Mouse (Mus musculus): ENCODE measurements around the gene Stac2.

The Stac2 gene

GRCm38 (mm10) chr11:97998074-97998793 is 55.0 kb downstream of the Stac2 start:
- DNase-seq (ENCODE audit: low spot score in 2 of 2) = no peak

GRCm38 (mm10) chr11:97997387-97997960 is 55.8 kb downstream of the Stac2 start:
- no peak for DNase-seq (ENCODE audit: low spot score in 2 of 2)

- no peak for DNase-seq (ENCODE audit: low spot score in 2 of 2)
Observed at GRCm38 (mm10) chr11:97996691-97997090, 56.6 kb downstream of the Stac2 start.

- DNase-seq (ENCODE audit: low spot score in 2 of 2) = peak; percentile 61 to 78
Observed at GRCm38 (mm10) chr11:97995564-97996288, 57.5 kb downstream of the Stac2 start, which contains the start of gene Arl5c. Gene Arl5c, minus strand, starts transcription at chr11:97996181.

- DNase-seq (ENCODE audit: low spot score in 2 of 2) = peak; percentile 86 to 96
Observed at GRCm38 (mm10) chr11:97994539-97995100, 58.6 kb downstream of the Stac2 start.

GRCm38 (mm10) chr11:97988530-97989096 is 64.6 kb downstream of the Stac2 start:
- DNase-seq (ENCODE audit: low spot score in 2 of 2) = peak; percentile 89 to 94

GRCm38 (mm10) chr11:97987551-97988526 is 65.4 kb downstream of the Stac2 start:
- DNase-seq (ENCODE audit: low spot score in 2 of 2) = peak; percentile 93 to 98

GRCm38 (mm10) chr11:97986738-97987465 is 66.4 kb downstream of the Stac2 start:
- no peak for DNase-seq (ENCODE audit: low spot score in 2 of 2)

All from spleen, postnatal 4 days (tissue).